Mouse (Mus musculus) heart, embryonic 11.5 days (tissue): ENCODE results near the gene Lama4. TPM values are rescaled to one million over a fixed set of nuclear protein-coding genes. Genes with fewer than 3 reads are reported as not detected.

Experiments used
- ATAC-seq: fragments of 200-750 bp; cut with Nextera tagmentation; replicated peaks from 2 replicates; pipeline ENCODE4 v1.8.0; 2017; ENCODE audit warnings: moderate library complexity; ENCODE audit not compliant: insufficient number of reproducible peaks, low FRiP score, low TSS enrichment
- H3K27ac ChIP-seq: fragments of 300-500 bp; sonication (generic); 2 replicates; pipeline ENCODE4 v1.5.1; 2014; ENCODE audit warnings: mild to moderate bottlenecking, low read depth, low read length
- H3K27me3 ChIP-seq: fragments of 300-500 bp; sonication (generic); 2 replicates; pipeline ENCODE4 v1.6.1; 2014; ENCODE audit warnings: mild to moderate bottlenecking, low read length, mixed read lengths; ENCODE audit not compliant: control insufficient read depth, insufficient read depth
- H3K36me3 ChIP-seq: fragments of 300-500 bp; sonication (generic); 2 replicates; pipeline ENCODE4 v1.6.1; 2014; ENCODE audit warnings: mild to moderate bottlenecking, low read length, moderate library complexity, mixed read lengths; ENCODE audit not compliant: control insufficient read depth, insufficient read depth
- H3K4me1 ChIP-seq: fragments of 300-500 bp; sonication (generic); 2 replicates; pipeline ENCODE4 v1.6.1; 2014; ENCODE audit warnings: low read length; ENCODE audit not compliant: control insufficient read depth, insufficient read depth
- H3K4me2 ChIP-seq: fragments of 300-500 bp; sonication (generic); 2 replicates; pipeline ENCODE4 v1.6.1; 2014; ENCODE audit warnings: mild to moderate bottlenecking, moderate library complexity
- H3K4me3 ChIP-seq: fragments of 300-500 bp; sonication (generic); 2 replicates; pipeline ENCODE4 v1.5.1; 2014; ENCODE audit warnings: low read depth, low read length
- H3K9ac ChIP-seq: fragments of 300-500 bp; sonication (generic); 2 replicates; pipeline ENCODE4 v1.6.1; 2014; ENCODE audit warnings: mild to moderate bottlenecking, low read depth, low read length, moderate library complexity
- H3K9me3 ChIP-seq: fragments of 300-500 bp; sonication (generic); replicated peaks from 2 replicates; pipeline ENCODE4 v1.6.1; 2016; ENCODE audit warnings: low read length; ENCODE audit not compliant: control insufficient read depth
- WGBS: fragments of 180-500 bp; shearing (Covaris S2); extraction: QIAGEN DNeasy Blood & Tissue Kit; methylation state at CpG from one replicate; pipeline ENCODE4 v1.1.7; 2014; ENCODE audit not compliant: insufficient replicate concordance; 5-methylcytosine and 5-hydroxymethylcytosine counted together
- polyA plus RNA-seq: library from polyadenylated mRNA; unstranded; fragments of >200 nt; fragmentation: Nextera tagmentation; extraction: Ambion mirVana; gene quantifications from 2 replicates; pipeline ENCODE4 v1.2.1, GENCODE M21; 2014

The Lama4 gene
- polyA plus RNA-seq, 1 experiment from 2014 or later, result 91.8 TPM

DNA sequence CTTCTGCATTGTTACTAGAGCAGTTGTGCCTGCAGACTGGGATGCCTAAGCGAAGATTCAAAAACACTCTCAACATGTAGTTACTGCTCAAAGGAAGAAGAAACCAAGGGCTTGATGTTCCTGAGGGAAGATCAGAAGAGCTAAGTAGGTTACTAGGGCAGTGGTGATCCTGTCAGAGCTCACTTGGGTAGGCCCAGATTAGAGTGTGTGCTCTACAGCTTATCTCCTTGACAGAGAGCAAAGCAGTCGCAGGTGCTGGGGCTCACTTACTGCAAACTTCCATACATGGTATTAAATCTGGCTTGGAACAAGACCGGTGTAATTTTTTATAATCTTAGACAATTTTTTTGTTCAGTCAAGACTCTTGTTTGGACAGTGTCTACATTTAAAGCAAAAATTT is 172.5 kb downstream of the Lama4 start:
- peaks cover 6% of the 10 kb centered on the region; the same call in 1 of the 2 replicates for H3K4me1 ChIP-seq
- H3K9ac ChIP-seq, result no peak overlapping the region
- no peak overlapping the region for H3K4me3 ChIP-seq
- H3K4me2 ChIP-seq, result no peak overlapping the region
- H3K27ac ChIP-seq, result no peak overlapping the region
- ATAC-seq, result no peak
- WGBS, result 73% methylated on average over 3 of the region's 3 CpGs
- H3K27me3 ChIP-seq, result no peaks in the 10 kb centered on the region
- H3K36me3 ChIP-seq, result peaks cover 14% of the 10 kb centered on the region
- no peaks in the 10 kb centered on the region for H3K9me3 ChIP-seq

DNA sequence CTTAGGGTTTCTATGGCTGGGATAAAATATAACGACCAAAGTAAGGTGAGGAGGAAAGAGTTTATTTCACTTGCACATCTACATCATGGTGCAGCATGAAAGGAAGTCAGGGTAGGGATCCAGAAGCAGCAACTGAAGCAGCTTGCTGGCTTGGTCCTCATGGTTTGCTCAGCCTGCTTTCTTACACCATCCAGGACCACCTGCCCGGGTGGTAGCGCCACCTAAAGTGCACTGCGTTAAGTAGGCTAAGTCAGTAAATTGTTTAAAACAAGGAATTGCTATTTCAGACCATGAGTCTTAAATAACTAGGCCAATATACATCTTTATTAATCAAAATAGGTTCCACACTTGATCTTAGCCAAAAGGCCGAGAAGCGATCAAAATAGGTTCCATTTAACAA is 173.4 kb downstream of the Lama4 start:
- ATAC-seq, result no peak
- H3K27me3 ChIP-seq, result no peaks in the 10 kb centered on the region
- H3K4me3 ChIP-seq, result no peak overlapping the region
- no peak overlapping the region for H3K4me2 ChIP-seq
- H3K9ac ChIP-seq, result no peak overlapping the region
- no peaks in the 10 kb centered on the region for H3K9me3 ChIP-seq
- H3K4me1 ChIP-seq, result peaks cover 6% of the 10 kb centered on the region; the same call in 1 of the 2 replicates
- H3K27ac ChIP-seq, result no peak overlapping the region
- peaks cover 16% of the 10 kb centered on the region for H3K36me3 ChIP-seq
- 85% methylated on average over 6 of the region's 6 CpGs for WGBS

DNA sequence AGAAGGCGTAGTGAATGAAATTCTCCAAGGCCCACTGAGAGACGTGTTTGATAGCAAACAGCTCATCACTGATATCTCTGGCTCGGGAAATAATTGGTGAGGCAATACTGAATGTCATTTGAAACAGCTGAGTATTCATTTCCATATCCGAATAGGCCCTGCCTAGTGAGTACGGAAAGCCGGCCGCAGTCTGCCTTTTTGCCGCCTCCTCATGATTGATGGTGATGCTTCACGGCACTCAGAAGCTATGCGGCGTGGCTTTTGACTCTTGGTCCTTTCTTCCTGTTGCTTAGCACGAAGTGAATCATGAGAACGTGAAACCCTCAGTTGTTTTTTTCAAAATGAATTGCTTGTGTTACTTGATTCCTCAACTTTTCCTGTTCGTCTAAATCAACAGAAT is 175.5 kb downstream of the Lama4 start:
- H3K4me1 ChIP-seq, result no peaks in the 10 kb centered on the region
- ATAC-seq, result no peak
- H3K4me3 ChIP-seq, result no peak overlapping the region
- WGBS, result 86% methylated on average over 14 of the region's 14 CpGs
- no peaks in the 10 kb centered on the region for H3K9me3 ChIP-seq
- no peak overlapping the region for H3K9ac ChIP-seq
- no peak overlapping the region for H3K4me2 ChIP-seq
- H3K36me3 ChIP-seq, result peaks cover 19% of the 10 kb centered on the region
- no peaks in the 10 kb centered on the region for H3K27me3 ChIP-seq
- no peak overlapping the region for H3K27ac ChIP-seq

DNA sequence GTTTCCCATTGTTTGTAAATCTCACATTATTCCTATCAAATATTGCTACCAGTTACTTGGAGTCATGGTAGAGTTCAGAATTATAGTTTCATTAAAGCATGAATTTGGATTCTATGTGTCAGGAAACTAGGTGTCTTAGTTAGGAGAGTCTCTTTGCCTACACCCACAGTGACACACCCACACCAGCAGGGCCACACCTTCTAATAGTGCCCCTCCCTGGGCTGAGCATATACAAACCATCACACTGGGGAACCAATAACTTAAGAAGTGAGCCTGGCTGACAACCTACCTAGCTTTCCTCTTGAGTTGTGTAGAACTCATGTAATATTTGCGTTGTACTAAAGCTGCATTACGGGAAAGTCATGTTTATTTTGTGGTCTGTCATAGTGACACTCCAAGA is 176.1 kb downstream of the Lama4 start:
- H3K36me3 ChIP-seq, result peaks cover 19% of the 10 kb centered on the region
- H3K27ac ChIP-seq, result no peak overlapping the region
- H3K9ac ChIP-seq, result no peak overlapping the region
- no peaks in the 10 kb centered on the region for H3K4me1 ChIP-seq
- 94% methylated on average over 2 of the region's 2 CpGs for WGBS
- H3K4me2 ChIP-seq, result no peak overlapping the region
- H3K4me3 ChIP-seq, result no peak overlapping the region
- no peak for ATAC-seq
- no peaks in the 10 kb centered on the region for H3K9me3 ChIP-seq
- H3K27me3 ChIP-seq, result no peaks in the 10 kb centered on the region

DNA sequence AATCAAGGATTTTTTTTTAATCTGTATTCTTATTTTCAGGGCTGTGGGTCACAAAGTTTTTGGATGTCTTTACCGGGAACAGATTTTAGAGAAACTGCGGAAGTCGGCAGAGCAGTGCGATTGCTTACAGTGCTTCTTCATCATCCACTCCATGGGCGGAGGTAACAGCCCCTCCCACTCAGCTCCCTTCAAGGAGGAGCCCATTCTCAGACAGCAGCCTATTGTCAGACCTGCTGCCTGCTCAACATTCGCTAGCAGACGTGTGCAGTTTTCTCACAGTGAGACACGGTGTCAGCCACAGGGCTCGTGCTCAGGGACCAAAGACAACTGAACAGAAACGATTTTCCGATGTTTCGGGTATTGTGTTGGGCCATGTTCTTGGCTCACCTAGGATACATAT is 176.9 kb downstream of the Lama4 start:
- Histone ChIP-seq H3K36me3 (peaks cover 21% of the 10 kb centered on the region), H3K4me2 (no peak overlapping the region), H3K27me3 (no peaks in the 10 kb centered on the region), H3K27ac (no peak overlapping the region), H3K9ac (no peak overlapping the region), H3K9me3 (no peaks in the 10 kb centered on the region), H3K4me1 (no peaks in the 10 kb centered on the region), H3K4me3 (no peak overlapping the region)
- 88% methylated on average over 12 of the region's 12 CpGs for WGBS
- ATAC-seq, result no peak

DNA sequence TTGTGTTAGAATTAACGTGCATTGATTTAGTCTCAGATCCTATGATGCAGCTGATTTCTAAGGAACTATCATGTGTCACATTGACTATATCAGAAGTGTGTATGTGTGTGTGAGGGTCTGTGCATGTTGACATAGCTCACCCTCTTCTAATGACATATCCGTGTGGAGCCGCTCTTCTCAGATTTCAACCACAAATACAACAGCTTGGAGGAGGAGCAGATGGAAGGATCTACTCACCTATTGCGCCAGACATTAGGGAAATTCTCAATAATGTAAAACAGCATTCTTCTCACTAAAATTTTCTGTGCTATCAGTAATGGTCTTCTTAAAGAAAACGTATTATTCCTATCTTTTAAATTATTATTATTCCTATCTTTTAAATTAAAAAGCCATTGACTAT is 191.4 kb downstream of the Lama4 start:
- H3K27me3 ChIP-seq, result no peaks in the 10 kb centered on the region
- no peak overlapping the region for H3K4me3 ChIP-seq
- no peaks in the 10 kb centered on the region for H3K36me3 ChIP-seq
- no peak for ATAC-seq
- no peak overlapping the region for H3K27ac ChIP-seq
- no peak overlapping the region for H3K4me2 ChIP-seq
- no peak overlapping the region for H3K9ac ChIP-seq
- no peaks in the 10 kb centered on the region; the same call in 1 of the 2 replicates for H3K4me1 ChIP-seq
- no peaks in the 10 kb centered on the region for H3K9me3 ChIP-seq
- 79% methylated on average over 5 of the region's 5 CpGs for WGBS

DNA sequence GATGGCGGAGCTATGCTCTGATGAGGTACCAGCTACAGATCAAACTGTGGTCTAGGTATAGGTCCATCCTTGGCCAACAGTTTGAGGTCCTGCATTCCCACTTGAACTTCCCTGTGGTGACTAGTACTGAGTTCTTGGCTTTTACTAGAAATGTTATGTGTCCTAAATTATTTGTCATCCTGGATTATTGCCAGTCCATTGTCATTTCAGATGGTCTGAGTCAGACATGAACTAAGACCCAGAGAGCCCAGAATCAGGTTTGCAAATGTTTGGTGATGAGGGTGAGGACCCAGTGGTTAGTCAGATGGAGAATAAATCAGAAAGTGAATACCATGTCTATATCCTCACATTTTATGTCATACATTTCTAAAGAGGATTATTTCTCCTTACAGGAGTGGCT is 192.0 kb downstream of the Lama4 start:
- ATAC-seq, result no peak
- Histone ChIP-seq H3K4me1 (no peaks in the 10 kb centered on the region; the same call in 1 of the 2 replicates), H3K9me3 (no peaks in the 10 kb centered on the region), H3K4me2 (no peak overlapping the region), H3K27ac (no peak overlapping the region), H3K36me3 (no peaks in the 10 kb centered on the region), H3K9ac (no peak overlapping the region), H3K27me3 (no peaks in the 10 kb centered on the region), H3K4me3 (no peak overlapping the region)
- WGBS, result 96% methylated on average over 1 of the region's 1 CpGs

DNA sequence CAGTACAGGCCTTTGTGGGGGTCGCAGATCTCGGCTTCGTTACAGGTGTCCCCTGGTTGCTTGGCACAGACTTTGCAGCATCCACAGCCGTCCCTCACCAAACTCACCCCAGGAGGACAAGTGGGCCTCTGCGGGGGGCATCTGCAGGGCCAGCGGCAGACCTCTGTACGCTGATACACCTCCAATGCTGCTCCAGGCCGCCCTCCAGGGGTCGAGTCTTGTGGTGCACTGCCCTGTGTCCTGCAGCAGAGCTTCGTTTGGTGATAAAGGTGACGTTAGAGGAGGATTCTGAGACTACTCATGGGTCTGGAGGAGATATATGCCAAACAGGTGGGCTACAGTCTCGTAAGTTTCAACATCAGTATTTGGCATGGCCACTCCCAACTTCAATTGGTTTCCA is 193.0 kb downstream of the Lama4 start:
- ATAC-seq, result no peak
- Histone ChIP-seq H3K9me3 (no peaks in the 10 kb centered on the region), H3K4me3 (no peak overlapping the region), H3K27me3 (no peaks in the 10 kb centered on the region), H3K4me1 (peaks cover 3% of the 10 kb centered on the region; the same call in 1 of the 2 replicates), H3K27ac (no peak overlapping the region), H3K4me2 (no peak overlapping the region), H3K36me3 (no peaks in the 10 kb centered on the region), H3K9ac (no peak overlapping the region)
- WGBS, result 48% methylated on average over 12 of the region's 12 CpGs
